Mouse (Mus musculus) lung, postnatal 4 days (tissue): ENCODE results near the gene Rcbtb1.
"Not testable (repeated sequence)": the region's sequence is repeated elsewhere in the genome, so short reads cannot be mapped to it uniquely, and the experiment has no call there.

Experiments
- DNase-seq, 2 experiments: peaks; one replicate each; pipeline ENCODE4 v3.0.0; 2021

The Rcbtb1 gene

GRCm38 (mm10) chr14:59200711-59201603 is at the start of gene Rcbtb1:
Rcbtb1 (plus strand) TSS chr14:59201209.
- DNase-seq: peak; percentile 94 to 97

GRCm38 (mm10) chr14:59155589-59155988 is 45.4 kb upstream of the Rcbtb1 start:
- DNase-seq: no peak

- no peak for DNase-seq
Observed at GRCm38 (mm10) chr14:59157016-59157698, 43.9 kb upstream of the Rcbtb1 start.

- DNase-seq: no peak
Observed at GRCm38 (mm10) chr14:59178649-59179048, 22.4 kb upstream of the Rcbtb1 start, which contains the start of gene Gm5142. Gm5142 (minus strand) TSS chr14:59178749.

GRCm38 (mm10) chr14:59182732-59183131 is 18.3 kb upstream of the Rcbtb1 start:
- DNase-seq: no peak

- no peak for DNase-seq
Observed at GRCm38 (mm10) chr14:59185514-59185913, 15.5 kb upstream of the Rcbtb1 start.

- DNase-seq: no peak
Observed at GRCm38 (mm10) chr14:59186121-59186520, 14.9 kb upstream of the Rcbtb1 start.

GRCm38 (mm10) chr14:59201604-59202215 is 701 bp downstream of the Rcbtb1 start:
- no peak for DNase-seq

- no peak for DNase-seq
Observed at GRCm38 (mm10) chr14:59205461-59205860, 4.5 kb downstream of the Rcbtb1 start.

GRCm38 (mm10) chr14:59205976-59206583 is 5.1 kb downstream of the Rcbtb1 start:
- no peak for DNase-seq

- no peak for DNase-seq
Observed at GRCm38 (mm10) chr14:59209003-59209402, 8.0 kb downstream of the Rcbtb1 start.

- DNase-seq: no peak
Observed at GRCm38 (mm10) chr14:59209816-59210215, 8.8 kb downstream of the Rcbtb1 start.

GRCm38 (mm10) chr14:59219241-59219640 is 18.2 kb downstream of the Rcbtb1 start:
- no peak for DNase-seq

- no peak for DNase-seq
Observed at GRCm38 (mm10) chr14:59226240-59226639, 25.2 kb downstream of the Rcbtb1 start.

GRCm38 (mm10) chr14:59229822-59230221 is 28.8 kb downstream of the Rcbtb1 start:
- DNase-seq: no peak

GRCm38 (mm10) chr14:59230331-59230966 is 29.4 kb downstream of the Rcbtb1 start:
- DNase-seq: no peak

GRCm38 (mm10) chr14:59232003-59232402 is 31.0 kb downstream of the Rcbtb1 start:
- DNase-seq: peak in 1 of 2 experiments; percentile 25

- DNase-seq: no peak
Observed at GRCm38 (mm10) chr14:59233635-59234034, 32.6 kb downstream of the Rcbtb1 start.

- peak in 1 of 2 experiments; percentile 20 for DNase-seq
Observed at GRCm38 (mm10) chr14:59250350-59250749, 49.3 kb downstream of the Rcbtb1 start.

GRCm38 (mm10) chr14:59255861-59256260 is 54.9 kb downstream of the Rcbtb1 start:
- not testable (repeated sequence) for DNase-seq

- peak; percentile 22 to 23 for DNase-seq
Observed at GRCm38 (mm10) chr14:59260056-59260455, 59.0 kb downstream of the Rcbtb1 start, which contains the start of gene Gm6904. Gm6904 (minus strand) TSS chr14:59260216.

GRCm38 (mm10) chr14:59274961-59275360 is 74.0 kb downstream of the Rcbtb1 start:
- not testable (repeated sequence) for DNase-seq
